Mouse (Mus musculus): ENCODE measurements around the gene a.

DNA sequence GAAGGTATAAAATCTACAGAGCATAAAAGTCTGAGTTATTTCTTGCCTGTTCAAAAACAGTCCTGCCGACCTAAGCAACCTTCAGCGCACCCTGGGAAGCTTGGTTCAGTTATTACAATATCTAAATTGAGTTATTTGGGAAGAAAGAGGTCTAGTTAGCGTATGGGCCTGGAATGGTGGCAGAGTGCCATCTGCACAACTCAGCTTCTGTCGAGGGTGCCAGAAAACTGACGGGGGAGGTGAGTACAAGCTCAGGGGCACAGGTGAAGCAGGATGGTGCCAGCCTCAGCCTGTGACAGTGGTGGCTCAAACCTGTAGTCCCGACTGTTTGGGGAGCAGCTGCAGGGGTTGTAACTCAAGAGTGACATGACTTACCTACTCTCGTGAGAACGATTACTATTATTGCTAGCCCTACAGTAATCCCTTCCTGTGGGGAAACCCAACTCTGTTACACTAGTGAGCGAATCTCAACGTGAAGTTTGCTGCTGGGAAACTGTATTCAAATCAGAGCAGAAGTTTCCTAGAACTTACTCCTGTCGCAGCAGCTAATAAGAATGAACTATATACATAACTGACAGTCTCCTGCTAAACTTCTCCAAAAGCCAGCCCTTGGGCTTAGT is 145.4 kb downstream of the a start:
- TF ChIP-seq CTCF (IDR thresholded peaks at IDR 0.05) (no peak), POLR2A (IDR thresholded peaks at IDR 0.05; ENCODE audit: insufficient read depth, low read depth, low read length) (no peak)
